Comparison of ENCODE assay signal across 8 mouse cellular contexts in the genomic region with DNA sequence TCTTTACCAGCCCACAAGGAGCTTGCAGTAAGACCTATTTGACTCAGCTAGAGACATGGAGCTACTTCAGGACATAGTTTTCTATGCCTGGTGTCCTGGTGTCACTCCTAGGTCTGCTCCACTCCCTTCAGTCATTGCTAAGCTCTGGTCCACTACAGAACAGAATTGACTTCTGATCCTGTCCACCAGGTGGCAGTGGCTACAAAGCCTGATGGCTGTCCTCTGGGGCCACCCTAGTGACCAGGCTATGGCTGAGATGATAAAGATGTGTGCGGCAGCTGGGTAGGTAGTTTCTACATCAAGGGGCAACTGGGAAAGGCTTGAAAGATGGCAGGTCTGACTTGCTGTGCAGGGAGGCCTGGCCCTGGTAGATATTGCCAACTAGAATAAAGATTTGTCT. TPM values are rescaled to one million over a fixed set of nuclear protein-coding genes. Genes with fewer than 3 reads are reported as not detected.
DNase-seq lines count a peak whose midpoint lies in the region; ATAC-seq lines count a peak whose summit lies in the region.

No protein-coding gene starts in this region.

- no peaks in the 10 kb centered on the region for H3K9me3 ChIP-seq in forebrain, embryonic 15.5 days
- H3K9me3 ChIP-seq in hindbrain, embryonic 15.5 days = no peaks in the 10 kb centered on the region

- DNase-seq in left cerebral cortex, postnatal 10 days (ENCODE audit: extremely low spot score in 1 of 2, low spot score in 2 of 2) = peak; percentile 36 to 79
- DNase-seq in left cerebral cortex, adult 11 months (ENCODE audit: low spot score) = no peak
- DNase-seq in c-Kit-positive CD71-positive TER-119-positive erythroid progenitor cells, embryonic 14.5 days (ENCODE audit: low spot score) = peak; percentile 37
- peak; percentile 60 to 68 for DNase-seq in left cerebral cortex, postnatal 14 days (ENCODE audit: low spot score in 2 of 2)
- DNase-seq in mesoderm, embryonic 11.5 days (ENCODE audit: low read depth, low spot score) = peak; percentile 71
- peak; percentile 32 for DNase-seq in spleen, adult 12 weeks (ENCODE audit: low spot score)

- H3K27me3 ChIP-seq in forebrain, embryonic 15.5 days = no peaks in the 10 kb centered on the region
- H3K27me3 ChIP-seq in hindbrain, embryonic 15.5 days = no peaks in the 10 kb centered on the region

- intact Hi-C loops in left cerebral cortex, postnatal 10 days (cut with DNase I) = no loop called here
- intact Hi-C loops in left cerebral cortex, postnatal 14 days (cut with DNase I) = loop anchor here (10.0 kb wide), 1 partner anchor 281 kb away; no protein-coding TSS in a partner anchor

- no peak overlapping the region for H3K9ac ChIP-seq in forebrain, embryonic 15.5 days (replicated peaks)
- no peak overlapping the region for H3K9ac ChIP-seq in hindbrain, embryonic 15.5 days

- no peak overlapping the region for H3K4me2 ChIP-seq in forebrain, embryonic 15.5 days (replicated peaks)
- no peak overlapping the region for H3K4me2 ChIP-seq in hindbrain, embryonic 15.5 days

- no peaks in the 10 kb centered on the region for H3K4me1 ChIP-seq in forebrain, embryonic 15.5 days
- H3K4me1 ChIP-seq in hindbrain, embryonic 15.5 days (replicated peaks) = peaks cover 4% of the 10 kb centered on the region; the same call in 1 of the 2 replicates

- H3K36me3 ChIP-seq in forebrain, embryonic 15.5 days = 0 out of 2 replicates have a peak, but pooled peaks cover 2% of the 10 kb centered on the region
- peaks cover 11% of the 10 kb centered on the region for H3K36me3 ChIP-seq in hindbrain, embryonic 15.5 days

- WGBS in forebrain, embryonic 15.5 days = 57% methylated on average over 1 of the region's 1 CpGs
- WGBS in hindbrain, embryonic 15.5 days = 31% methylated on average over 1 of the region's 1 CpGs

- no peak overlapping the region for H3K27ac ChIP-seq in forebrain, embryonic 15.5 days (replicated peaks)
- no peak overlapping the region for H3K27ac ChIP-seq in hindbrain, embryonic 15.5 days (replicated peaks)

- no peak overlapping the region for H3K4me3 ChIP-seq in forebrain, embryonic 15.5 days
- no peak overlapping the region for H3K4me3 ChIP-seq in hindbrain, embryonic 15.5 days

- ATAC-seq in forebrain, embryonic 15.5 days (replicated peaks) = peak; percentile 34
- ATAC-seq in hindbrain, embryonic 15.5 days (ENCODE audit: low FRiP score, low read depth) = peak; percentile 68; the same call in 1 of the 2 replicates

RNA-seq across cellular contexts. Expression of gene Slc45a1, which starts 26.5 kb away (rescaled TPM):
- 10 to 100 TPM; 52.1 to 54.9 TPM for total RNA-seq in left cerebral cortex, postnatal 10 days (2021)
- 16.7 and 19.0 TPM in 2 replicates for polyA plus RNA-seq in forebrain, embryonic 15.5 days (2015; fragmentation: Nextera tagmentation; extraction: Ambion mirVana)
- polyA plus RNA-seq in hindbrain, embryonic 15.5 days (2015; fragmentation: Nextera tagmentation; extraction: Ambion mirVana) = 37.6 and 43.4 TPM in 2 replicates
- 10 to 100 TPM; 50.7 to 52.5 TPM for total RNA-seq in left cerebral cortex, postnatal 14 days (2021)
